Mouse (Mus musculus) heart, embryonic 11.5 days (tissue): Measurements from ENCODE around the gene Mical3. TPM values are rescaled to one million over a fixed set of nuclear protein-coding genes. Genes with fewer than 3 reads are reported as not detected.
"Not testable (repeated sequence)": the region's sequence is repeated elsewhere in the genome, so short reads cannot be mapped to it uniquely, and the experiment has no call there.

Experiments
- ATAC-seq: fragments of 200-750 bp; cut with Nextera tagmentation; replicated peaks from 2 replicates; pipeline ENCODE4 v1.8.0; 2017; ENCODE audit warnings: moderate library complexity; ENCODE audit not compliant: insufficient number of reproducible peaks, low FRiP score, low TSS enrichment
- H3K27ac ChIP-seq: fragments of 300-500 bp; sonication (generic); 2 replicates; pipeline ENCODE4 v1.5.1; 2014; ENCODE audit warnings: mild to moderate bottlenecking, low read depth, low read length
- H3K27me3 ChIP-seq: fragments of 300-500 bp; sonication (generic); 2 replicates; pipeline ENCODE4 v1.6.1; 2014; ENCODE audit warnings: mild to moderate bottlenecking, low read length, mixed read lengths; ENCODE audit not compliant: control insufficient read depth, insufficient read depth
- H3K36me3 ChIP-seq: fragments of 300-500 bp; sonication (generic); 2 replicates; pipeline ENCODE4 v1.6.1; 2014; ENCODE audit warnings: mild to moderate bottlenecking, low read length, moderate library complexity, mixed read lengths; ENCODE audit not compliant: control insufficient read depth, insufficient read depth
- H3K4me1 ChIP-seq: fragments of 300-500 bp; sonication (generic); 2 replicates; pipeline ENCODE4 v1.6.1; 2014; ENCODE audit warnings: low read length; ENCODE audit not compliant: control insufficient read depth, insufficient read depth
- H3K4me2 ChIP-seq: fragments of 300-500 bp; sonication (generic); 2 replicates; pipeline ENCODE4 v1.6.1; 2014; ENCODE audit warnings: mild to moderate bottlenecking, moderate library complexity
- H3K4me3 ChIP-seq: fragments of 300-500 bp; sonication (generic); 2 replicates; pipeline ENCODE4 v1.5.1; 2014; ENCODE audit warnings: low read depth, low read length
- H3K9ac ChIP-seq: fragments of 300-500 bp; sonication (generic); 2 replicates; pipeline ENCODE4 v1.6.1; 2014; ENCODE audit warnings: mild to moderate bottlenecking, low read depth, low read length, moderate library complexity
- H3K9me3 ChIP-seq: fragments of 300-500 bp; sonication (generic); replicated peaks from 2 replicates; pipeline ENCODE4 v1.6.1; 2016; ENCODE audit warnings: low read length; ENCODE audit not compliant: control insufficient read depth
- WGBS: fragments of 180-500 bp; shearing (Covaris S2); extraction: QIAGEN DNeasy Blood & Tissue Kit; methylation state at CpG from one replicate; pipeline ENCODE4 v1.1.7; 2014; ENCODE audit not compliant: insufficient replicate concordance; 5-methylcytosine and 5-hydroxymethylcytosine counted together
- polyA plus RNA-seq: library from polyadenylated mRNA; unstranded; fragments of >200 nt; fragmentation: Nextera tagmentation; extraction: Ambion mirVana; gene quantifications from 2 replicates; pipeline ENCODE4 v1.2.1, GENCODE M21; 2014

Gene Mical3
- polyA plus RNA-seq, 1 experiment from 2014 or later: 53.2 TPM

DNA sequence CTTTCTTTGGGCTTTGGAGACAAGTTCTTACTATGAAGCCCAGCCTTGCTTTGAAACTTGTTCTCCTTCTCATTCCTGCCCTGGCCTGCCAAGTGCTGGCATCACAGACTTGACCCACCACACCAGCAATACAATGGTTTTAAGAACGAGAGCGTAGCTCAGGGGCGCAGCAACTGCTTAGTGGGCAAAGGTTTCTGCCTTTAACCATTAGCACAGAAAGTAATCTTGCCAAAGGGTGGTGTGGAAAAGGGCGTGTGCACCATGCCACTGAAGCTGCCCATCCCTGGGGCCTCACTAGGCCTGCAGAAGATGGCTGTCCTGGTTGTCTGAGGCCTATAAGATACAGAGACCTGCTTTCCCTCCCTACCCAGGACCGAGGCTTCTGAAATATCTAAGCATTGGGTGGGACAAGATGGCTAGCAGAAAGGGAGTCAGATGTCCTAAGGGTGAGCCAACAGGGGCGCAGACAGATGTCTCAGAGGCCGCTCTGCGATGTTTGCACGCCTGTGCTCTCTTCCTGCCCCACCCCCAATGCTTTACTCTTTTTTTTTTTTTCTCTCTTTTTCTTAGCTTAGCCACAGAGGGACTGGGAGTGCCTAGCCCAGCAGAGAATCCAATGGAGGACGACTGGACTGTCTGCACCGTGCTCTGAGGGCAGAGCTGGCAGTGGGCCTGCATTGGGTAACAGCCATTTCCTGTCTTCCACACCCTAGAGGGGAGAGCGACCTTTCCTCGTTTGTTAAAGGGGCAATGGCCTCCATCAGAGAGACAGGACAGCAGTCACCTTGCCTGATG is 219.4 kb downstream of the Mical3 start:
- peaks cover 3% of the 10 kb centered on the region; the same call in 1 of the 2 replicates for H3K27me3 ChIP-seq
- ATAC-seq: no peak
- no peaks in the 10 kb centered on the region for H3K36me3 ChIP-seq
- H3K4me2 ChIP-seq: no peak overlapping the region
- 70% methylated on average over 13 of the region's 13 CpGs for WGBS
- peaks cover 11% of the 10 kb centered on the region for H3K4me1 ChIP-seq
- no peaks in the 10 kb centered on the region for H3K9me3 ChIP-seq
- H3K9ac ChIP-seq: no peak overlapping the region
- H3K27ac ChIP-seq: no peak overlapping the region
- no peak overlapping the region for H3K4me3 ChIP-seq

GRCm38 (mm10) chr6:120909501-120909900 is 221.3 kb downstream of the Mical3 start:
- H3K4me3 ChIP-seq: no peak overlapping the region
- H3K27me3 ChIP-seq: no peaks in the 10 kb centered on the region
- no peak overlapping the region for H3K9ac ChIP-seq
- H3K36me3 ChIP-seq: no peaks in the 10 kb centered on the region
- H3K27ac ChIP-seq: no peak overlapping the region
- H3K9me3 ChIP-seq: no peaks in the 10 kb centered on the region
- ATAC-seq: no peak
- no peak overlapping the region for H3K4me2 ChIP-seq
- H3K4me1 ChIP-seq: peaks cover 5% of the 10 kb centered on the region
- 75% methylated on average over 3 of the region's 3 CpGs for WGBS

DNA sequence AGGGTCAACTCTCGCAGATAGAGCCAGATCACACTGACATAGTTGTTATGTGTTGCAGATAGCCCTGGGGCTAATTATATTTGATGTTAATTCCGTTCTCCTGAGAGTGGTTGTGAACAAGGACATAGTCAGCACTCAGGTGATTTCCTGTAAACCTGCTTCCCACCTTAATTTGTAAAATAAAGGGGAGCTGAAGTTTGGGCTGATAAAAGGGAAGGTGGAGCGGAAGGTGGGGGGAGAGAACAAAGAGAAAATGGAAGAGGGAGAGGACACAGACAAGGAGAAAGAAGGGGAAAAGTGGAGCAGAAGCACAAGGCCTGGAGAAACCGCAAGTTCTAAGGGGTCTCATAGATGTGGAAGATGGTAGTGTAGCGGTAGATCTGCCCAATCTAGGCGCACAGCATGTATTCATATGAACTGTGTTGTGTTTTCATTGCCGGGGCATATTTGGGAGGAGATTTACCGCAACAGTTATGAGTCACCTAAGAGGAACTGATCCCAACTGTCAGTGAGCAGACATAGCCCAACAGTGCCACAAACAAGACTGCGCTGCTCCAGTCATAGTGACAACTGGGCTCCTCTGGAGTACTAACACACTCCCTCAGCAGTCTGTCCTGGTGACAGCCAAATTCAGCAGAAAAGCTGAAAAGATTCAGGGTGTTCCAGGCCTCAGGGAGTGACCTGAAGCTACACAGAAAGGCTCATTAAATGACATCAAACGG is 222.8 kb downstream of the Mical3 start:
- not testable (repeated sequence) for ATAC-seq, H3K4me2 ChIP-seq, H3K36me3 ChIP-seq, H3K9ac ChIP-seq, H3K27ac ChIP-seq, H3K9me3 ChIP-seq, H3K4me3 ChIP-seq, H3K27me3 ChIP-seq, H3K4me1 ChIP-seq
- 87% methylated on average over 9 of the region's 10 CpGs for WGBS

DNA sequence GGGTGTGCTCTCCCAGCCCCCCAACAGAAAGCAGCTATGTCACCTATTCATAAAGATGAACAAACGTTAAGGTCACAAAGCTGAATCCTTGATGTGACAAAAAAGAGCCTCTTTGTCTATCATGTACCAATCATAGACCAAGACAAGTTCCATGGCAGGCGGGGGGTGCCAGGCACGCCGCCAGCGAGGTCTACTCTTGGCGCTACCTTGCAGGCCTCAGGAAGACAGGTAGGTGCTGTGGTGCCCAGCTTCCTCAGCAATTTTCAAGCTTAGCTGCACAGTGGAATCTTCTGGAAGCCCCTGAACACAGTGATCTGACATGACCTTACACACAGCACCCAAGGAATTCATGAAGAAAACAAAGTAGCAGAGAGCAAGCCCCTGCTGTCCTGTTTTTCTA is 224.3 kb downstream of the Mical3 start:
- no peak overlapping the region for H3K4me3 ChIP-seq
- H3K9me3 ChIP-seq: no peaks in the 10 kb centered on the region
- no peak for ATAC-seq
- no peak overlapping the region for H3K27ac ChIP-seq
- no peaks in the 10 kb centered on the region for H3K27me3 ChIP-seq
- 90% methylated on average over 6 of the region's 6 CpGs for WGBS
- no peaks in the 10 kb centered on the region for H3K36me3 ChIP-seq
- H3K4me2 ChIP-seq: no peak overlapping the region
- no peaks in the 10 kb centered on the region for H3K4me1 ChIP-seq
- H3K9ac ChIP-seq: no peak overlapping the region

DNA sequence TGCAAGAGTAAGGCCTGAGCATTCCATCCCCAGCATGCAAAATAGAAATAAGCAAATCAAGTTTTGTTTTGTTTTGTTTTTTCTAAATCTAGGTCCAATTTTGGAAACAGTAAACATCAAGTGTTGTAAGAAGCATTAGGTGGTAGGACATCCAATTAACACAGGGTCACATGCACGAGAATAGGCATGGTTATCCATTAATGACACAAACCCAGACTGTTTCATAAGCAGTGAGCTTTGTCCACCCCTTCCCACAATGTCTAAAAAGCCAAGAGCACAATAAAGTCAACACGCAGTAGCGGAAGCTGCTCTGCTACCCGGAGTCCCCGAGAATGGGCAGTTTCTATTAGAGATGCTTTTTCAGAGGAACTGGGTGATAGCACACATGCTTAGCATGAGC is 225.7 kb downstream of the Mical3 start:
- no peaks in the 10 kb centered on the region for H3K4me1 ChIP-seq
- H3K4me3 ChIP-seq: no peak overlapping the region
- no peaks in the 10 kb centered on the region for H3K27me3 ChIP-seq
- H3K9me3 ChIP-seq: no peaks in the 10 kb centered on the region
- no peak overlapping the region for H3K27ac ChIP-seq
- 89% methylated on average over 5 of the region's 5 CpGs for WGBS
- no peaks in the 10 kb centered on the region for H3K36me3 ChIP-seq
- H3K9ac ChIP-seq: no peak overlapping the region
- no peak for ATAC-seq
- H3K4me2 ChIP-seq: no peak overlapping the region

GRCm38 (mm10) chr6:120903961-120904360 is 226.8 kb downstream of the Mical3 start:
- Histone ChIP-seq H3K9ac (no peak overlapping the region), H3K9me3 (no peaks in the 10 kb centered on the region), H3K36me3 (no peaks in the 10 kb centered on the region), H3K4me2 (no peak overlapping the region), H3K4me3 (no peak overlapping the region), H3K4me1 (no peaks in the 10 kb centered on the region), H3K27ac (no peak overlapping the region), H3K27me3 (no peaks in the 10 kb centered on the region)
- no peak for ATAC-seq
- 88% methylated on average over 11 of the region's 11 CpGs for WGBS

GRCm38 (mm10) chr6:120903450-120903912 is 227.3 kb downstream of the Mical3 start:
- 41% methylated on average over 5 of the region's 5 CpGs for WGBS
- no peaks in the 10 kb centered on the region for H3K9me3 ChIP-seq
- H3K4me1 ChIP-seq: no peaks in the 10 kb centered on the region
- H3K27ac ChIP-seq: no peak overlapping the region
- H3K36me3 ChIP-seq: no peaks in the 10 kb centered on the region
- H3K4me3 ChIP-seq: no peak overlapping the region
- H3K27me3 ChIP-seq: no peaks in the 10 kb centered on the region
- H3K9ac ChIP-seq: no peak overlapping the region
- no peak overlapping the region for H3K4me2 ChIP-seq
- ATAC-seq: no peak

DNA sequence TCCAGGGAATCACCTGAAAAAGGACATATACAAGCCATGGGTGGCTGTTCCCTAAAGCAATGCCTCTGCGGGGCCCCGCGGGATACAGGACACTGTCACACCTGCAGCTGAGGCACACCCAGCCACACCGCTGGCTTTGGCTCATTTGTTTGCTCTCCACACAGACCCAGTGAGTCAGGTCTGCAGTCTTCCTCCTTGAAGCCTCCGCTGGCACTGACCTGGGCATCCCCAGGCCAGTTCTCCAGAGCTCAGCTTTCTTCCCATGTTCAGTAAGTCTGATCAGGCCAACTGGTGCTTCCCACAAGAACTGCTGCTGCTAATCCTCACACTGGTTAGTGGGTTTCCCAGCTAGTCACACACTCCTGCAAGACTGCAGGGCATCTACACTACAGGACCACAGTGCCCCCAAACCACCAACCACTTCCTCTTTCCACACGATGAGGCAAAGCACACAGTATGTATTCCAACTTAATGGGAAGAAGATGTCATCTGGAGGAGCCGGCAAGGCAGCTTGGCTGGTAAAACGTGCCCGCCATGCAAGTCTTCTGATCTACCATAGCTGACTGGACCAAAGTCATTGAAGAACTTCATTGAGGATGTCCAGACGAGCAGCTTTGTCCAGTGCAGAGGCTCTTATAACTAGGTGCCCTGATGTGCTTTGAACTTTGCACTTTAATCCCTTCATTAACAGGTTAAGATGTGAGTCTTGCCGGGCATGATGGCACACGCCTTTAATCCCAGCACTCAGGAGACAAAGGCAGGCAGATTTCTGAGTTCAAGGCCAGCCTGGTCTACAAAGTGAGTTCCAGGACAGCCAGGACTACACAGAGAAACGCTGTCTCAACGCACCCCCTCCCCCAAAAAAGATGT is 228.8 kb downstream of the Mical3 start:
- Histone ChIP-seq H3K9ac (no peak overlapping the region), H3K4me1 (no peaks in the 10 kb centered on the region), H3K4me3 (no peak overlapping the region), H3K27me3 (no peaks in the 10 kb centered on the region), H3K9me3 (no peaks in the 10 kb centered on the region), H3K36me3 (no peaks in the 10 kb centered on the region), H3K27ac (no peak overlapping the region), H3K4me2 (no peak overlapping the region)
- 86% methylated on average over 14 of the region's 14 CpGs for WGBS
- ATAC-seq: no peak
